Mouse (Mus musculus) CH12.LX (cell line): ENCODE measurements at regions not wholly inside any gene's neighbourhood (a gene's known extent, or its start where the extent isn't known, plus 50 kb on each side); places are given as distances from the start of the nearest gene placed in this dataset.

Experiments
- CHD2 ChIP-seq: IDR thresholded peaks from 2 replicates; pipeline ENCODE4 v1.6.1; 2011; ENCODE audit warnings: low read length, improper control_type of control experiment
- CTCF ChIP-seq, 2 experiments: IDR thresholded peaks in 1 of 2; conservative IDR thresholded peaks in 1 of 2; 2 replicates each; pipeline ENCODE4 v1.5.1; 2011 to 2012; ENCODE audit warnings: low read depth in 2 of 2, low read length in 2 of 2, improper control_type of control experiment in 1 of 2, inconsistent platforms in 1 of 2, mild to moderate bottlenecking in 1 of 2, moderate library complexity in 1 of 2
- HCFC1 ChIP-seq: IDR thresholded peaks from 2 replicates; pipeline ENCODE4 v1.6.1; 2012; ENCODE audit warnings: low read depth, mild to moderate bottlenecking, inconsistent platforms, low read length, improper control_type of control experiment
- JUN ChIP-seq: IDR thresholded peaks from 2 replicates; pipeline ENCODE4 v1.6.1; 2011; ENCODE audit warnings: low read depth, mild to moderate bottlenecking, low read length, improper control_type of control experiment, moderate library complexity; ENCODE audit not compliant: insufficient read depth
- MAFK ChIP-seq: IDR thresholded peaks from 2 replicates; pipeline ENCODE4 v1.6.1; 2011; ENCODE audit warnings: low read length, improper control_type of control experiment; ENCODE audit not compliant: insufficient replicate concordance
- MAZ ChIP-seq: IDR thresholded peaks from 2 replicates; pipeline ENCODE4 v1.6.1; 2012; ENCODE audit warnings: low read depth, mild to moderate bottlenecking, inconsistent platforms, low read length, improper control_type of control experiment, moderate library complexity
- POLR2A ChIP-seq: IDR thresholded peaks from 2 replicates; pipeline ENCODE4 v1.6.1; 2011; ENCODE audit warnings: low read depth, mild to moderate bottlenecking, improper control_type of control experiment, low read length
- RAD21 ChIP-seq: IDR thresholded peaks from 2 replicates; pipeline ENCODE4 v1.6.1; 2011; ENCODE audit warnings: low read depth, mild to moderate bottlenecking, low read length, improper control_type of control experiment, moderate library complexity
- TBP ChIP-seq: conservative IDR thresholded peaks from 2 replicates; pipeline ENCODE4 v1.6.1; 2011; ENCODE audit warnings: low read depth, low read length, improper control_type of control experiment
- USF1 ChIP-seq: IDR thresholded peaks from 2 replicates; pipeline ENCODE4 v1.6.1; 2014; ENCODE audit warnings: low read depth, mild to moderate bottlenecking, inconsistent platforms, low read length, improper control_type of control experiment
- ZKSCAN1 ChIP-seq: IDR thresholded peaks from 2 replicates; pipeline ENCODE4 v1.6.1; 2012; ENCODE audit warnings: low read depth, inconsistent platforms, low read length, improper control_type of control experiment, borderline replicate concordance
- ZNF384 ChIP-seq: IDR thresholded peaks from 2 replicates; pipeline ENCODE4 v1.6.1; 2012; ENCODE audit warnings: low read depth, low read length, improper control_type of control experiment, inconsistent platforms

GRCm38 (mm10) chr1:18415879-18416278, 150.9 kb upstream of the Defb41 start:
- TF ChIP-seq JUN: no peak
- TF ChIP-seq CTCF (conservative IDR thresholded peaks at IDR 0.05 in 1 of 2, IDR thresholded peaks at IDR 0.05 in 1 of 2; ENCODE audit: low read depth in 2 of 2, low read length in 2 of 2): no peak
- no peak for TF ChIP-seq RAD21
- TF ChIP-seq HCFC1: no peak
- no peak for TF ChIP-seq MAFK
- TF ChIP-seq ZNF384: no peak
- no peak for TF ChIP-seq MAZ
- no peak for TF ChIP-seq POLR2A
- TF ChIP-seq ZKSCAN1: no peak
- no peak for TF ChIP-seq USF1
- TF ChIP-seq CHD2: no peak
- TF ChIP-seq TBP: no peak
